Mouse (Mus musculus): ENCODE measurements around the gene Susd2.

Gene Susd2

DNA sequence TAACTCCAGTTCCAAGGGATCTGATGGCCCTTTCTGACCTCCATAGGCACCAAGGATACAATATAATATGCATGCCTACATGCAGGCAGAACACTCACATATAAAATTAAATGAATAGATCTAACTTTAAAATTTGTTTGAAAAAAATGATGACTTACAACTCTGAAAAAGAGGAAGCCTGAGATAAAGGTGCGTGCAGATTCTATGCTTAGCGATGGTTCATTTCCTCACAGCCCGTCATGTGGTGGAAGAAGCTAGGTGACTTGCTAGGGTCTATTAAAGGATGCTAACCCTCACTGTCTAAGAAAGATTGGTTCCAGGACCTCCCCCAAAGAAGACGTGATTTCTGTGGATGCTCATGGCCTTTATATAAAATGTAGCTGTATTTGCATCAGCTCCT lies 27.8 kb downstream of the Susd2 start:
- DNase-seq, result no peak

DNA sequence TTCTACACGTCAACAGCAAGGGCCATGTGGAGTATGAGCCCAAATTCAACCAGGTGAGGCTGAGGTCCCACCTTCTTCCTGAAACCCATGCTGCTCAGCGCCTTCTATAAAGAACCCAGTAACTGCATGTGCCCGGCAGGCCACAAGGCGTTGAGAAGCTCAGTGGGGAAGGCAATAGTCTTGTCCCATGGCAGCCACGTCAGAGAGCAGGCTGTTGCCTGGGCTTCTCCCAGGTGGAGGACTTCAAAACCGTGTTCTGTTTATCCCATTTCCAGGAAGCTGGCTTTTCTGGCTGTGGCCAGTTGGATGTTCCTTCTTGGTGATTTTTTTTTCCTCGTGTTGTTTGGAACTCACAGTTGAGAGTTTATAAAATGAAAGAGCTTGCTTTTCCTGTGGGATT lies 33.3 kb downstream of the Susd2 start:
- DNase-seq, result no peak

DNA sequence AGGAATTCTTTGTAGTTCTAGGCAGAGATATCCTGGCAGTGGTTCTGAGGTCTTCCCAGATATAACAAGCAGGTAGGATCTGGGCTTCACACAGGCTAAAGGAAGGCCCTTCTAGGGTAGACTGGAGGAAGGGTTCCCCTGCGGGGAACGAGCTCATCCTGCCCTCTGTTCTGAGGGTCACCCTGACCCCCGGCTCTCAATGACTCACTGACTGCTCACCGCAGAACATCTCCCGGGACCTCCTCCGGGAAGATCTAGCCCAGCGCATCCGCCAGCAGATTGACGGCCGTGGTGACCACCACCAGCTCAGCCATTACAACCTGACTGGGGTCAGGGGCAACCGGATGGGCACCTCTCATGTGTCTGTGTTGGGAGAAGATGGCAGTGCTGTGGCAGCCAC lies 34.8 kb downstream of the Susd2 start:
- DNase-seq, result no peak

DNA sequence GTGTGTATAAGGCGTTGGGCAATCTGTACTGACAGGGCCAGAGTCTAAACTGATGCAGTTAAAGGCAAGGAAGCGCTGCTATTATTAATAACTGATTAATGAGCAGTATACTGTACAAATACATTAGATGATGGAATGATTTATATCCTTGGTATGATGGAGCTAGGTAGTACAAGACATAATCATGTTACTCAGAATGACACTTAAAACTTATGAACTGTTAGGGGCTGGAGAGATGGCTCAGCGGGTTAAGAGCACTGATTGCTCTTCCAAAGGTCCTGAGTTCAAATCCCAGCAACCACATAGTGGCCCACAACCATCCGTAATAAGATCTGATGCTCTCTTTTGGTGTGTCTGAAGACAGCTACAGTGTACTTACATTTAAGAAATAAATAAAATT lies 36.6 kb downstream of the Susd2 start:
- DNase-seq, result no peak

DNA sequence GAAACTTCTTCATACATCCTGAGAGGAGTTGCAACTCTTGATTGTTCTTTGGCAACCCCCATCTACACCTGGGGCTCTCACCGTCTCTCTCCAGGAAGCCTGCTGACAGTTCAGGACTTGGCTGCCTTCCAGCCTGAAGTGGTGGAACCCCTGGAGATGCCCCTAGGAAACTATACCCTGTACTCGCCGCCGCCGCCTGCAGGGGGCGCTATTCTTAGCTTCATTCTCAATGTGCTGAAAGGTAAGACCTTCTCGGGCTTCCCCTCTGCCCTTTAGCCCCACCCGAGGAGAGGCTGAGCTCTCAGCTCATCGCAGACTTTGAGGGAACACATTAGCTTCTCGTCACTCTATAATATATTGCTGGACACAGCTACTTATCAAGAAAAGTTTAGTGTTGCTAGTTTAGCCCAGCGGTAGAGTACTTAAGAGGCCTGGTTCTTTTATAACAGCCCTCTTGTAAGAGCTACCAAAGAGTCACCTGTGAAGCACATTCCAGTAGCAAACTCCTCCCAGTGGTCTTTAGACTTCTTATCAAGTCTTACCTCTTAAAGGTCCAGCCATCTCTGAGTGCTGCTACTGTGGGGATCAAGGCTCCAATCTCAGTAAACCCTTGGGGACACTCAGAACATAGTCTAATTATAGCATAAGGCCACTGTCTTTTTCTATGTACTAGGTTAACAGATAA lies 38.5 kb downstream of the Susd2 start:
- DNase-seq, result no peak

GRCm38 (mm10) chr10:75600189-75600730 lies 43.5 kb downstream of the Susd2 start:
- no peak for DNase-seq

DNA sequence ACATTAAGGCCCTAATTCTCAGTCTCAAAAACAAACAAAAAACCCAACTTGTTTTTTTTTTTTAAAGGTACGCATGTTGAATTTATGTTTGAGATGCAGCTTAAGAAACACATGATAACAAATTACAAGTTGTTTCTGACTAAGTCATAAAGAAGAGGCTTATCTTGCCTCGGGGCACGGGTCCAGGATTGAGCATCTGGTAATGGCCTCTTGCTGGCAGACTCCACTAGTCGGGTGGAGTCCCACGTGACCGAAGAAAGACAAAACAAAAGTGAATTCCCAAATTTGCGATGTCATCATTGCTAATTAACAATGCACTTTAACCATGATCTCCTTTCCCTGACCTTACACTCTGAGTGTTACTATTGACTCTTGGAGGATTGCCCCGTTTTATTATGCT lies 47.8 kb downstream of the Susd2 start:
- DNase-seq, result peak; percentile 64

- DNase-seq, result no peak
Measured at GRCm38 (mm10) chr10:75592585-75592984, 51.2 kb downstream of the Susd2 start.

GRCm38 (mm10) chr10:75591211-75591894 lies 52.5 kb downstream of the Susd2 start:
- DNase-seq, result peak; percentile 88

- DNase-seq, result peak; percentile 44
Measured at GRCm38 (mm10) chr10:75589651-75590050, 54.2 kb downstream of the Susd2 start.

GRCm38 (mm10) chr10:75589129-75589528 lies 54.7 kb downstream of the Susd2 start, which contains the start of gene Ggt5:
Gene Ggt5, plus strand, starts transcription at chr10:75589340.
- peak; percentile 58 for DNase-seq

DNA sequence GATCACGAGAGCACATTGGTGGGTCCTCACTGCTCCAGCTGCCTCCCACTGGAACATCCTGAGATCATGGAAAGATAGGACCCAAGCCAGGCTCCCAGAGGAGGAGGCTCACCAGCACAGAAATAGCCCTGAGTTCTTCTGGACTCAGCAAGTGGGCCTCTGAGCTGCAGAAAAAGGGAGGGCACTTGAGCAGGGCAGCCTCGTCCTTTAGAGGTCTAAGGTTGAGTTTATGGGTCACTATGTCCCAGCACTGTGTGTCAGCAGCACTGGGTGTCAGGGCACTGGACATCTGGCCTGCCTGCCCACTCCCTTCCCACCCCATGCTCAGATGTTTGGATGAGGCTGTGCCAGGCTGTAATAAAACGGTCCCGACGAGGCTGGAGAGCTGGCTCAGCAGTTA lies 55.5 kb downstream of the Susd2 start:
- DNase-seq, result peak; percentile 59

- no peak for DNase-seq
Measured at GRCm38 (mm10) chr10:75587781-75588180, 56.0 kb downstream of the Susd2 start.
